Mouse (Mus musculus): ENCODE results near the gene F2rl2.

The F2rl2 gene

DNA sequence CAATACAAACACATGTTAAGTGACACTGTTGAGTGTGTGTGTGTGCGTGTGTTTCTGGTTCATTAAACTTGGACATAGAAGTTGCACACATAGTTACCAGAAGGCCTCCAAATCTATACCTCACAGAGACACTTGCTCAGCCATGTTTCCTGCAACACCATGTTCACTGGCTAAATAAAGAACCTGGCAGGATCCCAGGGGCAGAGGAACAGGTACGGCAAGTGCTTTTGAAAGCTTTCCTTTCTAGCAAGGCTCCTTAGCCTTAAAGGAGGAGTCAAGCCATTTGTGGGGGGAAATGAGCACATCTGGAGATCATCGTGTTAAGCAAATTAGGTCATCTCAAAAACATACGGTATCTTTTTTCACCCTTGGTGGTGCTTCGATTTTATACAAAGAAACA is 6.7 kb downstream of the F2rl2 start:
- no peak for DNase-seq (ENCODE audit: low spot score)

DNA sequence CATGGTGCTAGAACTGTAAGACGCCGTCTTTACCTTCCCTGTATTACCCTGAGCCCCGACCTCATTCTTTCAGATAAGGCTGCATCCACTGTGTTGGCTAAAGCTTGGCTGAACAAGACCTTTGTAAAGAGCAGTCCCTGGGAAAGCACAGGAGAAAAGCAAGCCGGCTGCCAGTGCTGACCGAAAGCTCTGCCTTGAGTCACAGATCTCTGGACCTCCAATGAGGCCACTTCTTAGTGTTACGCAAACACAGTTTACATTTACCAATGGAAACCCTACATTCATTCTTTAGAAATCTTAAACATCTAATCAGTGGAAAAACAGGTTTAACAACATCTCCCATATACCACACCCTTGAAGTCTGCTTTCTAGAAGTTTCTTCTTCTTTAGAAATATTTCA is 8.9 kb downstream of the F2rl2 start:
- no peak for DNase-seq (ENCODE audit: low spot score)

GRCm38 (mm10) chr13:95712054-95712453 is 15.4 kb downstream of the F2rl2 start:
- DNase-seq (ENCODE audit: low spot score) = no peak

GRCm38 (mm10) chr13:95712570-95713268 is 16.1 kb downstream of the F2rl2 start:
- no peak for DNase-seq (ENCODE audit: low spot score)

GRCm38 (mm10) chr13:95714271-95714975 is 17.8 kb downstream of the F2rl2 start:
- no peak for DNase-seq (ENCODE audit: low spot score)

DNA sequence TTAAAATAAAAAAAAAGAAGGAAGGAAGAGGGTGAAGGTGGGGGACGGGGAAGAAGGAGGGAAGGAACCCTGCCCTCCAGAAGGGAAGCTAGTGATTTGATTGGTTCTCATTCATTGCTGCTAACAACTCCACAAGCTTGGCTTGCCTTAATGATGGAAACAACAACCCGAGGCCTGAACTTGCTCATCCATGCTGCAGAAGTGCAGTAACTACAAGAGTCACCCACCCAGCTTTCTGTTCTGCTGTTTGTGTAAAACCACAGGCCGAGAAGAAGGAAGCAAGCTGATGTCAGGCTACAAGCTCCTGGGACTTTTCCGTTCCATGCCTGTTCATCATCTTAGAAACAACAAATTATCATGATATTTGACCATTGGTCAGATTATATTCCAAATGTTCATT is 18.7 kb downstream of the F2rl2 start:
- DNase-seq (ENCODE audit: low spot score) = no peak

GRCm38 (mm10) chr13:95719320-95720232 is 22.9 kb downstream of the F2rl2 start:
- no peak for DNase-seq (ENCODE audit: low spot score)

DNA sequence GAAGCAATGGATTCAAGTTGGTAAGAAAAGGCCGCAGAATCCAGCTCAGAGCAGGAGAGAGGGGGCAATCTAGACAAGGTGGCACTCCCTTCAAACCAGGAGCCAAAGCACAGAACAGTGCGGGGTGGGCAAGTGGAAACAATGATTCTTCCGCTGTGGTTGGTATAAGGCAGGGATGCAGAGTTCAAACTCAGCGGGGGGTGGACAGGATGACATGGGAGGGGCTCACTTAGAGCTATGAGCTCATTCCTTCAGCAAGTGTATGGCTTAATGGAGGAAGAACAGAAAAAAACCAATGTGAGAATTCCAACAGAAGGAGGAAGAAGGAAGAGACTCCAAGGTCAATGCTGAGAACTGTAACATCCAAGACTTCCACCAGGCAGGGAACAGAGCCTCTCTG is 33.8 kb downstream of the F2rl2 start:
- no peak for DNase-seq (ENCODE audit: low spot score)

GRCm38 (mm10) chr13:95739651-95740050 is 43.0 kb downstream of the F2rl2 start:
- DNase-seq (ENCODE audit: low spot score) = no peak

GRCm38 (mm10) chr13:95741813-95742689 is 45.4 kb downstream of the F2rl2 start:
- DNase-seq (ENCODE audit: low spot score) = no peak

GRCm38 (mm10) chr13:95742881-95743466 is 46.3 kb downstream of the F2rl2 start:
- no peak for DNase-seq (ENCODE audit: low spot score)

DNA sequence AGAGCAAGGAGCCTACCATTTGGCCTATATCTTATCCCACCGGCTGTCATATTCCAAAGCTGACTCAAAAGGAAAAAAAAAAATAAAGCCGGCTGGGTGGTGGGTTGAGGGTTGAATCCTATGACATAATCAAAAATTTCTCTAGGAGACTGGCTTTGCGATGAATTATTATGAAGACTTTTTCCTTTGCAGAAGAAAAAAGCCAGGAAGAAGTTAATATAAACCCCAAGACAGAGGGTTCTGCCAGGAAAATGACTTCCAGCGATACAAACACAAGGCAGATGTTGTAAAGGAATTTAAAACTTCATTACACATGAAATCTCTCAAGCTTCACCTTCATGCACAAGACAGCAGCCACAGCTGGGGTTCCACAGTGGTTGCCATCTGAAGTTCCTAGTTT is 48.8 kb downstream of the F2rl2 start:
- no peak for DNase-seq (ENCODE audit: low spot score)

- no peak for DNase-seq (ENCODE audit: low spot score)
These were observed 49.9 kb downstream of the F2rl2 start for GRCm38 (mm10) chr13:95746509-95746908.

DNA sequence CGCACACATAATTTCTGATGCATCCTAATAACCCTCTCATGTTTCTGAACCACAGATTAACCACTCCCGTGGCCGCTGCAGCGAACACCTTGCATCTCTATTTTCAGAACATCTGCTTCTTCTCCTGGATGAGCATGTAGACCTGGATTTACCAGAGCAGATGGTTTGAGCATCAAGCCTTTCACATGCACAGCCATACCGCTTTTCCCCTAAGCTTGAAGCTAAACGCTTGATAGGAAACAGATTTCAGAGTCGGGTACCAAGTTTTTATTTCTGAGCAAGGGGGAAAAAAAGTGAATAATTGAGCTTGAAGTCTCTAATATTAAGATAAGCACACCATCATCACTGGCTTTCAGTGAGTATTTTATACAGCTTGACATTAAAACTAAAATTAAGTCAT is 50.4 kb downstream of the F2rl2 start:
- DNase-seq (ENCODE audit: low spot score) = no peak

DNA sequence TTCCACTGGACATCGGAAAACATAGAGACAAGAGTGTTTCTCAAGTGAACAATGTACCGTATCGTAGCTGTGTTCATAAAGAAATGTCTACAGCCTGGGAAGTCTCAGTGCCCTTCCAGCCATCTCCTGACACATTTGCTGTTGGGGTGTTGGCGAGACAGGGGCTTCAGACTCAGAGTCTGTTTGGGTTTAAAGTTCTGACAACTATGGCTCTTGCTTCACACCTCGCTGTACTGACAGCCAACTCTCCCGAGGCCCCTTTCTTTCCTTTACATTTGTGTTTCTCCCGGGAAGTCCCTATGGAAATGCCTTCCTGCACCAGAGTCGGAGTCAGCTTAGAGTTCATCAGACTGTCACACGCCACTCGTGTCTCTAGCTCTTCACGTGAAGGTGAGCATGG is 50.9 kb downstream of the F2rl2 start:
- DNase-seq (ENCODE audit: low spot score) = no peak
